Mouse (Mus musculus) kidney, embryonic 14.5 days (tissue): ENCODE results near the gene Ctdspl. TPM values are rescaled to one million over a fixed set of nuclear protein-coding genes. Genes with fewer than 3 reads are reported as not detected.

ENCODE experiments used
- ATAC-seq: fragments of 200-750 bp; cut with Nextera tagmentation; 2 replicates; pipeline ENCODE4 v1.8.0; 2017; ENCODE audit warnings: moderate number of reproducible peaks, mild to moderate bottlenecking, moderate TSS enrichment, moderate library complexity; ENCODE audit not compliant: low FRiP score, low TSS enrichment
- H3K27ac ChIP-seq: fragments of 300-500 bp; sonication (generic); 2 replicates; pipeline ENCODE4 v1.5.1; 2014; ENCODE audit warnings: low read depth, mild to moderate bottlenecking, low read length, moderate library complexity, mixed read lengths
- H3K27me3 ChIP-seq: fragments of 300-500 bp; sonication (generic); 2 replicates; pipeline ENCODE4 v1.6.1; 2014; ENCODE audit warnings: mild to moderate bottlenecking, low read length; ENCODE audit not compliant: control insufficient read depth, insufficient read depth
- H3K36me3 ChIP-seq: fragments of 300-500 bp; sonication (generic); 2 replicates; pipeline ENCODE4 v1.6.1; 2014; ENCODE audit warnings: low read length, mixed read lengths; ENCODE audit not compliant: control insufficient read depth, insufficient read depth
- H3K4me1 ChIP-seq: fragments of 300-500 bp; sonication (generic); 2 replicates; pipeline ENCODE4 v1.6.1; 2014; ENCODE audit warnings: low read length, mixed read lengths; ENCODE audit not compliant: control insufficient read depth, insufficient read depth
- H3K4me2 ChIP-seq: fragments of 300-500 bp; sonication (generic); replicated peaks from 2 replicates; pipeline ENCODE4 v1.6.1; 2014; ENCODE audit warnings: low read depth, mild to moderate bottlenecking, low read length
- H3K4me3 ChIP-seq: fragments of 300-500 bp; sonication (generic); 2 replicates; pipeline ENCODE4 v1.5.1; 2014; ENCODE audit warnings: mild to moderate bottlenecking, low read length
- H3K9ac ChIP-seq: fragments of 300-500 bp; sonication (generic); 2 replicates; pipeline ENCODE4 v1.6.1; 2014; ENCODE audit warnings: low read depth, mild to moderate bottlenecking, low read length, moderate library complexity
- H3K9me3 ChIP-seq: fragments of 300-500 bp; sonication (generic); 2 replicates; pipeline ENCODE4 v1.6.1; 2016; ENCODE audit warnings: low read length; ENCODE audit not compliant: control insufficient read depth
- WGBS: fragments of 180-500 bp; shearing (Covaris S2); extraction: QIAGEN DNeasy Blood & Tissue Kit; methylation state at CpG from one replicate; pipeline ENCODE4 v1.1.7; 2014; 5-methylcytosine and 5-hydroxymethylcytosine counted together
- polyA plus RNA-seq: library from polyadenylated mRNA; unstranded; fragments of >200 nt; fragmentation: Nextera tagmentation; extraction: Ambion mirVana; gene quantifications from 2 replicates; pipeline ENCODE4 v1.2.1, GENCODE M21; 2014

The Ctdspl gene
- polyA plus RNA-seq, 1 experiment from 2014 or later: 31.2 TPM

- 76% methylated on average over 29 of the region's 29 CpGs for WGBS
- Histone ChIP-seq H3K36me3 (peaks cover 58% of the 10 kb centered on the region), H3K4me3 (no peak overlapping the region), H3K4me2 (no peak overlapping the region), H3K27me3 (no peaks in the 10 kb centered on the region), H3K9me3 (no peaks in the 10 kb centered on the region), H3K4me1 (peaks cover 27% of the 10 kb centered on the region), H3K27ac (no peak overlapping the region), H3K9ac (no peak overlapping the region)
- ATAC-seq: no peak
These were observed 108.7 kb downstream of the Ctdspl start for GRCm38 (mm10) chr9:119034676-119035665.

GRCm38 (mm10) chr9:119035836-119036235 is 109.6 kb downstream of the Ctdspl start:
- no peaks in the 10 kb centered on the region for H3K27me3 ChIP-seq
- H3K4me3 ChIP-seq: no peak overlapping the region
- H3K36me3 ChIP-seq: peaks cover 54% of the 10 kb centered on the region
- no peak for ATAC-seq
- peaks cover 27% of the 10 kb centered on the region for H3K4me1 ChIP-seq
- WGBS: 66% methylated on average over 7 of the region's 7 CpGs
- no peaks in the 10 kb centered on the region for H3K9me3 ChIP-seq
- H3K27ac ChIP-seq: no peak overlapping the region
- no peak overlapping the region for H3K4me2 ChIP-seq
- no peak overlapping the region for H3K9ac ChIP-seq

- no peaks in the 10 kb centered on the region for H3K9me3 ChIP-seq
- peaks cover 60% of the 10 kb centered on the region for H3K36me3 ChIP-seq
- H3K4me1 ChIP-seq: peaks cover 19% of the 10 kb centered on the region
- no peak overlapping the region for H3K9ac ChIP-seq
- no peak overlapping the region for H3K27ac ChIP-seq
- H3K27me3 ChIP-seq: no peaks in the 10 kb centered on the region
- H3K4me2 ChIP-seq: no peak overlapping the region
- H3K4me3 ChIP-seq: no peak overlapping the region
- 77% methylated on average over 15 of the region's 15 CpGs for WGBS
- ATAC-seq: no peak
These were observed 111.0 kb downstream of the Ctdspl start for GRCm38 (mm10) chr9:119037076-119037730.

GRCm38 (mm10) chr9:119038574-119038973 is 112.3 kb downstream of the Ctdspl start:
- H3K4me2 ChIP-seq: no peak overlapping the region
- H3K36me3 ChIP-seq: peaks cover 58% of the 10 kb centered on the region
- 91% methylated on average over 3 of the region's 3 CpGs for WGBS

GRCm38 (mm10) chr9:119040101-119040775 is 114.0 kb downstream of the Ctdspl start:
- Histone ChIP-seq H3K36me3 (peaks cover 50% of the 10 kb centered on the region), H3K4me2 (no peak overlapping the region), H3K27ac (no peak overlapping the region), H3K27me3 (no peaks in the 10 kb centered on the region), H3K9ac (no peak overlapping the region), H3K4me1 (0 out of 2 replicates have a peak, but pooled peaks cover 3% of the 10 kb centered on the region), H3K4me3 (no peak overlapping the region), H3K9me3 (no peaks in the 10 kb centered on the region)
- WGBS: 90% methylated on average over 15 of the region's 15 CpGs
- no peak for ATAC-seq

More at GRCm38 (mm10) chr9:119038574-119038973, 112.3 kb downstream of the Ctdspl start:
- ATAC-seq: no peak
- no peak overlapping the region for H3K27ac ChIP-seq
- no peak overlapping the region for H3K9ac ChIP-seq
- H3K9me3 ChIP-seq: no peaks in the 10 kb centered on the region
- H3K27me3 ChIP-seq: no peaks in the 10 kb centered on the region
- no peak overlapping the region for H3K4me3 ChIP-seq
- H3K4me1 ChIP-seq: peaks cover 5% of the 10 kb centered on the region

GRCm38 (mm10) chr9:119048182-119048903 is 122.1 kb downstream of the Ctdspl start:
- no peaks in the 10 kb centered on the region for H3K9me3 ChIP-seq
- peaks cover 18% of the 10 kb centered on the region; the same call in 1 of the 2 replicates for H3K4me1 ChIP-seq
- no peak overlapping the region for H3K9ac ChIP-seq
- no peak overlapping the region for H3K4me2 ChIP-seq
- H3K27me3 ChIP-seq: no peaks in the 10 kb centered on the region
- no peak overlapping the region for H3K27ac ChIP-seq
- ATAC-seq: no peak
- 77% methylated on average over 11 of the region's 11 CpGs for WGBS
- H3K4me3 ChIP-seq: no peak overlapping the region
- H3K36me3 ChIP-seq: peaks cover 3% of the 10 kb centered on the region; the same call in 1 of the 2 replicates

GRCm38 (mm10) chr9:119051158-119051557 is 124.9 kb downstream of the Ctdspl start:
- Histone ChIP-seq H3K4me2 (no peak overlapping the region), H3K9me3 (no peaks in the 10 kb centered on the region), H3K9ac (no peak overlapping the region), H3K4me3 (no peak overlapping the region), H3K27ac (no peak overlapping the region; the same call in 1 of the 2 replicates), H3K4me1 (peaks cover 27% of the 10 kb centered on the region; the same call in 1 of the 2 replicates), H3K36me3 (no peaks in the 10 kb centered on the region), H3K27me3 (no peaks in the 10 kb centered on the region)
- 60% methylated on average over 2 of the region's 2 CpGs for WGBS
- ATAC-seq: no peak
